Mouse (Mus musculus) left cerebral cortex, adult 18-20 months (tissue): ENCODE results near the gene Mtmr14. TPM values are rescaled to one million over a fixed set of nuclear protein-coding genes. Genes with fewer than 3 reads are reported as not detected.

Source experiments
- DNase-seq, 2 experiments: peaks; one replicate each; pipeline ENCODE4 v3.0.0; 2021 to 2022; ENCODE audit warnings: low spot score in 2 of 2, mixed read lengths in 1 of 2
- total RNA-seq, 2 experiments: library from RNA; stranded (reverse); gene quantifications; 2 replicates each; pipeline ENCODE4 v1.2.3; 2021

Gene Mtmr14
- total RNA-seq, 2 experiments from 2014 or later: 13.8 to 18.4 TPM

GRCm38 (mm10) chr6:113326533-113327315, 89.1 kb downstream of the Mtmr14 start, which contains the start of gene Ogg1:
Ogg1 (plus strand) TSS chr6:113326972.
- DNase-seq: peak; percentile 95 to 99

- DNase-seq: no peak
These were observed 91.8 kb downstream of the Mtmr14 start for GRCm38 (mm10) chr6:113329396-113329795.

GRCm38 (mm10) chr6:113330547-113330946, 92.9 kb downstream of the Mtmr14 start:
- no peak for DNase-seq

Other genes with a start within 250 kb of the Mtmr14 start
- 10 to 100 TPM; 22.9 to 30.1 TPM for gene Thumpd3, start 191.6 kb upstream of the Mtmr14 start, total RNA-seq
- 100 to 1,000 TPM in 1 of 2 experiments, 10 to 100 TPM in 1; 97.1 to 102 TPM for gene Setd5, start 160.5 kb upstream of the Mtmr14 start, total RNA-seq
- 10 to 100 TPM; 70.8 to 71.8 TPM for gene Lhfpl4, start 42.5 kb upstream of the Mtmr14 start, total RNA-seq
- gene Cpne9, start 44.5 kb downstream of the Mtmr14 start, total RNA-seq: 10 to 100 TPM; 67.8 to 89.1 TPM
- 10 to 100 TPM; 29.1 to 31.2 TPM for gene Brpf1, start 69.3 kb downstream of the Mtmr14 start, total RNA-seq
- gene Ogg1, start 89.1 kb downstream of the Mtmr14 start, total RNA-seq: 1 to 10 TPM; 7.4 to 7.9 TPM
- gene Camk1, start 106.1 kb downstream of the Mtmr14 start, total RNA-seq: 100 to 1,000 TPM; 124 to 128 TPM
- 10 to 100 TPM; 46.8 to 53.7 TPM for gene Tada3, start 140.0 kb downstream of the Mtmr14 start, total RNA-seq
- gene Arpc4, start 140.3 kb downstream of the Mtmr14 start, total RNA-seq: 100 to 1,000 TPM; 256 to 267 TPM
- gene Ttll3, start 151.4 kb downstream of the Mtmr14 start, total RNA-seq: 10 to 100 TPM; 11.2 to 12.5 TPM
- 10 to 100 TPM; 14.7 to 19.8 TPM for gene Rpusd3, start 181.5 kb downstream of the Mtmr14 start, total RNA-seq
- not detected for gene Cidec, start 197.9 kb downstream of the Mtmr14 start, total RNA-seq
- 10 to 100 TPM; 41.9 to 42.6 TPM for gene Jagn1, start 204.7 kb downstream of the Mtmr14 start, total RNA-seq
- gene Il17re, start 220.6 kb downstream of the Mtmr14 start, total RNA-seq: under 1 TPM; 0.28 to 0.56 TPM
- gene Il17rc, start 233.6 kb downstream of the Mtmr14 start, total RNA-seq: 1 to 10 TPM; 4.9 to 8.2 TPM
- gene Creld1, start 245.5 kb downstream of the Mtmr14 start, total RNA-seq: 100 to 1,000 TPM; 112 to 116 TPM